Mouse (Mus musculus) B cell, adult 2 months (primary cell): ENCODE data around the gene Vmn2r63.
"Not testable (repeated sequence)": the region's sequence is repeated elsewhere in the genome, so short reads cannot be mapped to it uniquely, and the experiment has no call there.

Experiments used
- DNase-seq, 2 experiments: peaks; one replicate each; pipeline ENCODE4 v3.0.0; 2022

Vmn2r63 gene

DNA sequence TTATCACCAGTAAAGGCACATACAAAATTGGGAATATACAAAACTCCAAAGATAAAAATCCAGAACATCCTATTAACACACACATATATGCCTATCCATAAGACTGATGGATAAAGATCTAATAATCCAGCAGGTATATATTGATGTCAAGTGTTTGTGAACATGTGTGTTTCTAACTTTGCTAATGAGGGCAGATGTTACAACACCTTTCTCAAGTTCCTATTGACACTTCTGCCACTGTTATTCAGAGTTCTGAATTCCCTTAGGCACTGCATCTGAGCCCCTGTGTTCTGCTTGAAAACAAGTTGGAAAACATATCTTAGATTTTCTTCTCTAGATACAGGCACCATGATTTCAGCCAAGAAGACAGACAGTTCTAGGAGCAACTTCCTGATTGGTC is at the start of gene Vmn2r63:
Vmn2r63 (minus strand) TSS at position 101 of the 400 bp plus-strand sequence.
- not testable (repeated sequence) for DNase-seq

DNA sequence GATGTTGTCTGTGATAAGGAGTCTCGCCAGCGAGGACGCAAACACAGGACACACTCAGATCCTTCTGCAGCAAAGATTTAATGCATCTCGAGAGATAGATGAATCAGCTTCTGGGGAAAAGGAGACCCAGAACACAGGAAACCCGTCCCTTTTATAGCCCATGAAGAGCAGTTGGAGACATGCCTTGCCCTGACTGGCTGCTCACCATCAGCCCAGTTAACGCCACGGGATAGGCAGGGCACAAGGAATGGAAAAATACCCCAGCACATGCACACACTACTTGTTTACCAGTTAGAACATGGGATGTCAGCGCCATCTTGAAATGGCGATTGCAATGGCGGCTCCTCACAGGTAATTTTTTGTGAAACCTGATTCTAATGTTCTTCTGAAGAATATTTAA is 47.1 kb upstream of the Vmn2r63 start:
- no peak for DNase-seq

- peak; percentile 53 to 57 for DNase-seq
Measured at GRCm38 (mm10) chr7:42980098-42980497, 46.5 kb upstream of the Vmn2r63 start.

- DNase-seq, result no peak
Measured at GRCm38 (mm10) chr7:42965246-42965645, 31.6 kb upstream of the Vmn2r63 start.

- not testable (repeated sequence) for DNase-seq
Measured at GRCm38 (mm10) chr7:42898067-42898466, 35.6 kb downstream of the Vmn2r63 start.

- DNase-seq, result no peak
Measured at GRCm38 (mm10) chr7:42878090-42878489, 55.5 kb downstream of the Vmn2r63 start.

- DNase-seq, result not testable (repeated sequence)
Measured at GRCm38 (mm10) chr7:42866801-42867458, 66.7 kb downstream of the Vmn2r63 start, which contains the start of gene Gm2381. Gene Gm2381 (minus strand): TSS chr7:42867234.
